7 mouse cellular contexts compared by ENCODE assay signal in genomic region chr16:22118716-22119501, GRCm38 (mm10).
DNase-seq lines count a peak whose midpoint lies in the region.

No protein-coding gene starts in this region.

- DNase-seq in right cerebral cortex, adult 2 months (ENCODE audit: low spot score in 2 of 2): peak; percentile 48 to 51
- DNase-seq in right cerebral cortex, postnatal 14 days: no peak
- peak; percentile 28 to 64 for DNase-seq in frontal cortex, postnatal 36 days (ENCODE audit: low spot score in 2 of 2)
- DNase-seq in kidney, postnatal 25 days: peak; percentile 17 to 56
- peak; percentile 66 for DNase-seq in thymus, postnatal 4 days
- no peak for DNase-seq in embryo, embryonic 10.5 days (ENCODE audit: low spot score)
- no peak for DNase-seq in embryo, embryonic 10 days (ENCODE audit: low spot score)

Comparison
In these comparisons a context has a peak if more than half of its experiments do, and no peak if none do; other contexts are left out.
1. DNase-seq: peak in right cerebral cortex, adult 2 months (2 of 2), frontal cortex, postnatal 36 days (2 of 2), kidney, postnatal 25 days (2 of 2) and thymus, postnatal 4 days (single experiment); none in right cerebral cortex, postnatal 14 days (single experiment), embryo, embryonic 10.5 days (single experiment) and embryo, embryonic 10 days (single experiment).